Mouse (Mus musculus): Measurements from ENCODE around the gene Vapa. TPM values are rescaled to one million over a fixed set of nuclear protein-coding genes. Genes with fewer than 3 reads are reported as not detected.

The Vapa gene
- polyA plus RNA-seq, 1 experiment from 2014 or later = 55.8 TPM

DNA sequence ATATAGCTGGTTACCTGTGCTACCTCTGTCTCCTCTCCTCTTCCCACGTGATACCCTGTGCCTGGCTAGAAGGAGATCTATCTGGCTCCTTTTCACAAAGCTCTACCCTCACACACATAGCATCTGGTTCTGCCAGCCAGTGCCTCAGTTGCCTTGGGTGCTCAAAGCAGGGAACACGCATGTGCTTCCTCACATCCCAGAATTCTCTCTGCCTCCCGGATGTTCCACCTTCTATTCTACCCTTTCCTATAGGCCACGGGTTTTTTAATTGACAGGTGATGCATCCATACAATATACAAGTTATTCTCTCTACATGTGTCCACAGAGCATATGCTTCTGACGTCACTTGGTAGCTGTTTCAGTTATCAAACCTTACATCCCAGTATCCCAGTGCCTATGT, 49.2 kb downstream of the Vapa start:
- Histone ChIP-seq H3K27ac (ENCODE audit: low read length) (no peak overlapping the region), H3K36me3 (ENCODE audit: control insufficient read depth, insufficient read depth) (no peaks in the 10 kb centered on the region), H3K4me2 (ENCODE audit: low read depth, low read length) (no peak overlapping the region), H3K9me3 (replicated peaks; ENCODE audit: control insufficient read depth, low read length) (no peaks in the 10 kb centered on the region), H3K4me3 (ENCODE audit: low read depth, low read length) (no peak overlapping the region), H3K4me1 (ENCODE audit: control insufficient read depth, low read depth, low read length) (no peaks in the 10 kb centered on the region; the same call in 1 of the 2 replicates), H3K9ac (ENCODE audit: low read depth, low read length) (no peak overlapping the region), H3K27me3 (ENCODE audit: control insufficient read depth, insufficient read depth, low read depth, low read length) (no peaks in the 10 kb centered on the region)
- 48% methylated on average over 5 of the region's 5 CpGs for WGBS (ENCODE audit: insufficient replicate concordance)
- no peak for ATAC-seq (ENCODE audit: low read depth)

DNA sequence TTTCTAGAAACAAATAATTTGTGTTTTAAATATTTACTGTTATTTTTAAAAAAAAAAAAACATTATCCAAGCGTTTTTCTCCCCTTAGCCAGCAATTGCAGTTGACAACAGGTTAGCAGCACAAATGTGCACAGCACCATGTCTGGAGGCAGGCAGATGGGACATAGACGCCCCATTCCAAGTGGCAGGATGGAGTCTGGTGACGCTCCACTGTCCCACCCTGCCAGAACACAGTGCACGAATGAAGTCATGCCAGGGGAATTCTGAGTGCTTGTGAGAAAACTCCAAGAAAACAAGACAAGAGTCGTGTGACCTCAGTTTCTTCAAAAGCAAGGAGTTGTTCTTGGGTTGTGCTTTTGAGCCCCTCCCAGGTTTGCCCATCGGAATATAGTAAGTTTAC, 50.0 kb downstream of the Vapa start:
- no peak for ATAC-seq (ENCODE audit: low read depth)
- no peaks in the 10 kb centered on the region; the same call in 1 of the 2 replicates for H3K4me1 ChIP-seq (ENCODE audit: control insufficient read depth, low read depth, low read length)
- no peak overlapping the region for H3K4me3 ChIP-seq (ENCODE audit: low read depth, low read length)
- H3K27me3 ChIP-seq (ENCODE audit: control insufficient read depth, insufficient read depth, low read depth, low read length) = no peaks in the 10 kb centered on the region
- 49% methylated on average over 6 of the region's 6 CpGs for WGBS (ENCODE audit: insufficient replicate concordance)
- no peak overlapping the region for H3K9ac ChIP-seq (ENCODE audit: low read depth, low read length)
- no peak overlapping the region for H3K4me2 ChIP-seq (ENCODE audit: low read depth, low read length)
- H3K27ac ChIP-seq (ENCODE audit: low read length) = no peak overlapping the region
- H3K9me3 ChIP-seq (replicated peaks; ENCODE audit: control insufficient read depth, low read length) = no peaks in the 10 kb centered on the region
- no peaks in the 10 kb centered on the region for H3K36me3 ChIP-seq (ENCODE audit: control insufficient read depth, insufficient read depth)

DNA sequence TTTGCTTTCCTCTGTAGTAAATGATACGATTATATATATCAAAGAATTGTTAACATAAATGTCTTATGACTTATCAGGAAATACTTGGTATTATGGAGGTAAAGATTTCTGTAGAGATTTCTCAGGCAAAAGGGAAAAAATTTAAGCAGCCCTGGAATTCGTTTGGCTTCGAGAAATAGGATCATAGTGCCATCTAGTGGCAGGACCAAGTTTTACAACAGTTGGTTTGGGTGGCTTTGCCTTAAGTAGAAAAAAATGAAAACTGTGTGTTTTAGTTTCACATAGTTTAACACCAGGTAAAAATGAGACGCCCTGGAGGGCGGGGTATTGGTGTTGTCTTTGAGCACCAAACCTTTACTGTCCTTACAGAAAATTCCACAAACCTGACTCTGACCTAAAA, 50.6 kb downstream of the Vapa start:
- Histone ChIP-seq H3K9ac (ENCODE audit: low read depth, low read length) (no peak overlapping the region), H3K4me2 (ENCODE audit: low read depth, low read length) (no peak overlapping the region), H3K9me3 (replicated peaks; ENCODE audit: control insufficient read depth, low read length) (no peaks in the 10 kb centered on the region), H3K27me3 (ENCODE audit: control insufficient read depth, insufficient read depth, low read depth, low read length) (no peaks in the 10 kb centered on the region), H3K4me1 (ENCODE audit: control insufficient read depth, low read depth, low read length) (peaks cover 4% of the 10 kb centered on the region), H3K4me3 (ENCODE audit: low read depth, low read length) (no peak overlapping the region), H3K36me3 (ENCODE audit: control insufficient read depth, insufficient read depth) (no peaks in the 10 kb centered on the region), H3K27ac (ENCODE audit: low read length) (no peak overlapping the region)
- 5% methylated on average over 5 of the region's 5 CpGs for WGBS (ENCODE audit: insufficient replicate concordance)
- no peak for ATAC-seq (ENCODE audit: low read depth)

DNA sequence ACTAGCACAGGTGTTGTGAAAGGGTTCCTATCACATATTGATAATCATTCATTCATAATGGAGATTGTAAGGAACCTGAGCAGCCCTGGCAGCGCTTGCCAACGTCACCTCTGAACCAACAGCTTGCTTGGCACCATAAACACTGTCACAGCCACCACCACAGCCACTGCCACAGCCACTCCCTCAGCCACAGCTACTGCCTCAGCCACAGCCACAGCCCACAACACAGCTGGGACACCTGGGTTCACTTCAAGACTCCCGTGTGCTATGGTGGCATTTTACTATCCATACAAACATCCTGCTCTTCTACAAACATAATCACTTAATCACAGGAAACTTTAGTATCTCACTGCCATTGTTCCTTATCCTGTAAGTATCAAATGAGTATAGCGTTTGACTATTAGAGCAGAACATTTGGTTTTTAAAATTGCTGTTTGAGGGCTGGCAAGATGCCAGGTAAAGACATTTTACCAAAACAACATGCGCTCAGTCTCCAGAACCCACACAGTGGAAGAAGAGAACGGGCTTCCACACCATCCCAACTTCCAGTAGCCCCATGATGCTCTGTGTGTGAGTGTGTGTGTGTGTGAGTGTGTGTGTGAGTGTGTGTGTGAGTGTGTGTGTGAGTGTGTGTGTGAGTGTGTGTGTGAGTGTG, 51.9 kb downstream of the Vapa start:
- no peak overlapping the region for H3K27ac ChIP-seq (ENCODE audit: low read length)
- H3K4me3 ChIP-seq (ENCODE audit: low read depth, low read length) = no peak overlapping the region
- no peak for ATAC-seq (ENCODE audit: low read depth)
- peaks cover 7% of the 10 kb centered on the region for H3K4me1 ChIP-seq (ENCODE audit: control insufficient read depth, low read depth, low read length)
- no peak overlapping the region for H3K4me2 ChIP-seq (ENCODE audit: low read depth, low read length)
- WGBS (ENCODE audit: insufficient replicate concordance) = 66% methylated on average over 6 of the region's 6 CpGs
- H3K36me3 ChIP-seq (ENCODE audit: control insufficient read depth, insufficient read depth) = no peaks in the 10 kb centered on the region
- H3K9me3 ChIP-seq (replicated peaks; ENCODE audit: control insufficient read depth, low read length) = no peaks in the 10 kb centered on the region
- H3K9ac ChIP-seq (ENCODE audit: low read depth, low read length) = no peak overlapping the region
- H3K27me3 ChIP-seq (ENCODE audit: control insufficient read depth, insufficient read depth, low read depth, low read length) = no peaks in the 10 kb centered on the region

DNA sequence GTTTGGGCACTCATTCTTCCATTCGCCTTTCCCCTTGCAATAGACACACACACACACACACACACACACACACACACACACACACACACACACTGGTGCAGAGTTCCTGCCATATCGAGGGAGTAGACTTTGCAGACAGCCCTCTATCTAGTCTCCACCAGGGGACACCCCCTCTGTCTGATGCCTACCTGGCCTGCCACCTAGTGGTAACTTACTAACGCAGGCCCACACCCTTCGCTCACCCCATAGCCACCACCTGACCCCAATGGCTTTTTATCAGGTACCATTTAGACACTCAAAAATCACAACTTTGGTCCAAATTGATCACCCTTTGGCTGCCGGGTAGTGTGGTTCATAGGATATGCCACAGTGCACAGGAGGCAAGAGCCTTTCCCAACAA, 54.1 kb downstream of the Vapa start:
- no peaks in the 10 kb centered on the region for H3K9me3 ChIP-seq (replicated peaks; ENCODE audit: control insufficient read depth, low read length)
- H3K27ac ChIP-seq (ENCODE audit: low read length) = no peak overlapping the region
- WGBS (ENCODE audit: insufficient replicate concordance) = 32% methylated on average over 5 of the region's 5 CpGs
- peaks cover 7% of the 10 kb centered on the region for H3K4me1 ChIP-seq (ENCODE audit: control insufficient read depth, low read depth, low read length)
- no peaks in the 10 kb centered on the region for H3K36me3 ChIP-seq (ENCODE audit: control insufficient read depth, insufficient read depth)
- no peak for ATAC-seq (ENCODE audit: low read depth)
- H3K27me3 ChIP-seq (ENCODE audit: control insufficient read depth, insufficient read depth, low read depth, low read length) = no peaks in the 10 kb centered on the region
- no peak overlapping the region for H3K9ac ChIP-seq (ENCODE audit: low read depth, low read length)
- no peak overlapping the region for H3K4me2 ChIP-seq (ENCODE audit: low read depth, low read length)
- H3K4me3 ChIP-seq (ENCODE audit: low read depth, low read length) = no peak overlapping the region

DNA sequence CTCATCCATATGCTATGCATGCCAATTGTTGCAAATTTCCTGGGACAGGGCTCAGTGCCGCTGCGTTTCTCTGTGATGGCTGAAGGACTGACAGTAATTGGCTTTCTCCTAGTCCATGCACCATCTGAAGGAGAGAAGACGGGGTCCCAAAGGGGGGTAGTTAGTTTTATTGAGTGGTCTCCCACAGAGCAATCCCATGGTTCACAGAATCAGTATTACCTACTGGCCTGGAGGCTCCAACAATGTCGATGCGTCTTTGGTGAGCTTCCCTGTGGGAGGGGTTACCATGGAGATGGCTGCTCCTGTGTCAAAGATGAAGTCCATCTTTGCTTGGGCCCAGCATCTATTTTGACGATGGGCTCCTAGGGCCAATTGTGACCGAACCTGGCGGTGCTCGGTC, 54.6 kb downstream of the Vapa start:
- 56% methylated on average over 9 of the region's 9 CpGs for WGBS (ENCODE audit: insufficient replicate concordance)
- no peak for ATAC-seq (ENCODE audit: low read depth)
- Histone ChIP-seq H3K4me2 (ENCODE audit: low read depth, low read length) (no peak overlapping the region), H3K9me3 (replicated peaks; ENCODE audit: control insufficient read depth, low read length) (no peaks in the 10 kb centered on the region), H3K9ac (ENCODE audit: low read depth, low read length) (no peak overlapping the region), H3K36me3 (ENCODE audit: control insufficient read depth, insufficient read depth) (no peaks in the 10 kb centered on the region), H3K27ac (ENCODE audit: low read length) (no peak overlapping the region), H3K4me3 (ENCODE audit: low read depth, low read length) (no peak overlapping the region), H3K27me3 (ENCODE audit: control insufficient read depth, insufficient read depth, low read depth, low read length) (no peaks in the 10 kb centered on the region), H3K4me1 (ENCODE audit: control insufficient read depth, low read depth, low read length) (peaks cover 7% of the 10 kb centered on the region)

DNA sequence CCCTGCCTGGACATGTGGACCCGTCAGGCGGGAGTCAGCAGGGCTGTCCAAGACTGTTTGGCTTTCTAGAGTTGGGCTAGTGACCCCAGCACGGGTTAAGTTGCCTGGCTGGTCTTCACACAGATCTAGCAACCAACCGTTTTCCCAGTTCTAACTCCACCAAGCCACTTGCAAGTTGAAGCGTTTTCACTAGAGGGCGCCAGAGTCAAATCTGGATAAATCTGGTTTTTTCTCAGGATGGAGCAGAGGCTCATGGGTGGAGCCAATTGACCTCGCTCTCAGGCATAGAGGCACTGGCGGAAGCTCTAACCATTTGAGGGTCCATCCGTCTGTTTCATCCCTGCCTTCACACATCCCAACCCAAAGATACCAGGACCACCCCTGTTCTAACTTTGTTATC, 55.1 kb downstream of the Vapa start:
- no peak overlapping the region for H3K4me2 ChIP-seq (ENCODE audit: low read depth, low read length)
- ATAC-seq (ENCODE audit: low read depth) = no peak; the same call in 1 of the 2 replicates
- 28% methylated on average over 9 of the region's 9 CpGs for WGBS (ENCODE audit: insufficient replicate concordance)

DNA sequence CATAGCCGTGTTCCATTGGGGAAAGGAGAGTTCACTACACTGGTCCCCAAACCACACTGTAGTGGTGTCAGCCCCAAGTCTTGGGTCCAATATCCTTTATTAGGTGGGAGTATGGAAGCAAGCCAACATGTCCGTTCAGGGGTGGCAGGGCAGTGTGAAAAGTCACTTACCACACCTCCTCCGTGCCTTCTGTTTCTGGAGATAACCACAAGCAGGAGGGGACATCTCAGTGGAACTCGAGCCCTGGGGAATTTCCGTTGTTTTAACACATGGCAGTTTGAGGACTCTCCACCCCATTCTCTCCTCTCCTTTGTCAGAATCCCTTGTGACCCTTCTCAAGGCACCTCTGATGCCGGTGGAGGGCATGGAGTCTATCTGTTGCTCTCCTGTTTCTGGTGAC, 56.1 kb downstream of the Vapa start:
- H3K4me1 ChIP-seq (ENCODE audit: control insufficient read depth, low read depth, low read length) = peaks cover 7% of the 10 kb centered on the region
- no peak overlapping the region for H3K9ac ChIP-seq (ENCODE audit: low read depth, low read length)
- ATAC-seq (ENCODE audit: low read depth) = peak; percentile 80
- H3K27ac ChIP-seq (ENCODE audit: low read length) = no peak overlapping the region
- H3K36me3 ChIP-seq (ENCODE audit: control insufficient read depth, insufficient read depth) = no peaks in the 10 kb centered on the region
- H3K27me3 ChIP-seq (ENCODE audit: control insufficient read depth, insufficient read depth, low read depth, low read length) = no peaks in the 10 kb centered on the region
- 23% methylated on average over 6 of the region's 6 CpGs for WGBS (ENCODE audit: insufficient replicate concordance)
- H3K4me2 ChIP-seq (ENCODE audit: low read depth, low read length) = peak overlapping the region; percentile 32
- no peak overlapping the region for H3K4me3 ChIP-seq (ENCODE audit: low read depth, low read length)
- no peaks in the 10 kb centered on the region for H3K9me3 ChIP-seq (replicated peaks; ENCODE audit: control insufficient read depth, low read length)

More for the DNA sequence above, 55.1 kb downstream of the Vapa start:
- Histone ChIP-seq H3K4me1 (ENCODE audit: control insufficient read depth, low read depth, low read length) (peaks cover 7% of the 10 kb centered on the region), H3K4me3 (ENCODE audit: low read depth, low read length) (no peak overlapping the region), H3K36me3 (ENCODE audit: control insufficient read depth, insufficient read depth) (no peaks in the 10 kb centered on the region), H3K9me3 (replicated peaks; ENCODE audit: control insufficient read depth, low read length) (no peaks in the 10 kb centered on the region), H3K9ac (ENCODE audit: low read depth, low read length) (no peak overlapping the region), H3K27me3 (ENCODE audit: control insufficient read depth, insufficient read depth, low read depth, low read length) (no peaks in the 10 kb centered on the region), H3K27ac (ENCODE audit: low read length) (no peak overlapping the region)

DNA sequence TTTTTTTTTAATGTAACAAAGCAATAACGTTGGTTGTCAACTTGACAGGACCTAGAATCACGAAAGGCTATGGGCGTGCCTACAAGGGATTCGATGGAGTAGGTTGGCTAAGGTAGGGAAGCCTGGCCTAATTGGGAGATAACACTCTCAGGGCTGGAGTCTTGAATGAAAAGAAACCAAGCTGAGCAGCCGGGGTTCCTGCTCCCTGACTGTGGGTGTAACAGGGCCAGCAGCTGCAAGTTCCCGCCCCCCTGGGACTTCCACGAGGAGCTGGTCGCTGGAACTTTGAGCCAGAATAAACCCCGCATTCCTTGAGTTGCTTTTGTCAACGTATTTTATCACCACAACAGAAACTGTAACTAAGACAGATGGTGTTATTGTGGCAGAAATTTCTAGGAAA, 56.6 kb downstream of the Vapa start:
- Histone ChIP-seq H3K9me3 (replicated peaks; ENCODE audit: control insufficient read depth, low read length) (no peaks in the 10 kb centered on the region), H3K27ac (ENCODE audit: low read length) (no peak overlapping the region), H3K9ac (ENCODE audit: low read depth, low read length) (no peak overlapping the region), H3K36me3 (ENCODE audit: control insufficient read depth, insufficient read depth) (no peaks in the 10 kb centered on the region), H3K4me2 (ENCODE audit: low read depth, low read length) (peak overlapping the region; percentile 32), H3K4me3 (ENCODE audit: low read depth, low read length) (no peak overlapping the region), H3K27me3 (ENCODE audit: control insufficient read depth, insufficient read depth, low read depth, low read length) (no peaks in the 10 kb centered on the region), H3K4me1 (ENCODE audit: control insufficient read depth, low read depth, low read length) (peaks cover 7% of the 10 kb centered on the region)
- peak; percentile 66 for ATAC-seq (ENCODE audit: low read depth)
- WGBS (ENCODE audit: insufficient replicate concordance) = 33% methylated on average over 10 of the region's 10 CpGs
